Mouse (Mus musculus) cerebellum, adult (tissue): ENCODE data around the gene Fam90a1b.
A peak's percentile ranks its signal among the peaks of the same experiment; 100 is the strongest.
"Not testable (repeated sequence)": the region's sequence is repeated elsewhere in the genome, so short reads cannot be mapped to it uniquely, and the experiment has no call there.

Source experiments
- ATAC-seq: cut with Nextera tagmentation; 2 replicates; pipeline ENCODE4 v1.9.2; 2017; ENCODE audit warnings: mild to moderate bottlenecking, moderate library complexity, mixed read lengths; ENCODE audit not compliant: insufficient number of reproducible peaks, low FRiP score, low TSS enrichment

The Fam90a1b gene

GRCm38 (mm10) chrX:94366670-94367241, at the start of gene Fam90a1b, which contains the start of gene Apoo:
TSS of gene Fam90a1b (minus strand) at chrX:94366777.
TSS of gene Apoo (plus strand) at chrX:94367117.
- ATAC-seq, result peak; percentile 98

DNA sequence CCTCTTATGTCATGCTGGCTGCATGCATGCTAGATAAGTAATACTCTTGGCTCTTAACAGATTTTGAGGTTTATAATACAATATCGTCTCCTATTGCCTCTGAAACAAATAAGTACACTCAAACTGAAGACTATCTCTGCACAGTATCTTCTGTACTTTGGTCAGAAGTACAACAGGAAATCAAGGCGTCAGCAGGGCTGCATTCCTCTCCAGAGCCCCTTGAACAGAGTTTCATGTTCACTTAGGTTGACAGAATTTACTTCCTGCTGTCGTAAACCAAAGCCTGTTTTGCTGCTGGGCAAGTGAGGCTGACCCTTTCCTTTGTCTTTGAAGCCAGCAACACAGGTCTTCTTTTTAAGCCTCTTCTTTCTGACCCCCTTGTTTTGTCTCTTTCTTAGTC, 42.4 kb upstream of the Fam90a1b start:
- no peak for ATAC-seq

- ATAC-seq, result no peak
Observed at GRCm38 (mm10) chrX:94378734-94379133, 12.2 kb upstream of the Fam90a1b start.

GRCm38 (mm10) chrX:94367248-94367647, 671 bp upstream of the Fam90a1b start:
- ATAC-seq, result peak; percentile 46; the same call in 1 of the 2 replicates

- ATAC-seq, result no peak
Observed at GRCm38 (mm10) chrX:94366029-94366428, 548 bp downstream of the Fam90a1b start.

DNA sequence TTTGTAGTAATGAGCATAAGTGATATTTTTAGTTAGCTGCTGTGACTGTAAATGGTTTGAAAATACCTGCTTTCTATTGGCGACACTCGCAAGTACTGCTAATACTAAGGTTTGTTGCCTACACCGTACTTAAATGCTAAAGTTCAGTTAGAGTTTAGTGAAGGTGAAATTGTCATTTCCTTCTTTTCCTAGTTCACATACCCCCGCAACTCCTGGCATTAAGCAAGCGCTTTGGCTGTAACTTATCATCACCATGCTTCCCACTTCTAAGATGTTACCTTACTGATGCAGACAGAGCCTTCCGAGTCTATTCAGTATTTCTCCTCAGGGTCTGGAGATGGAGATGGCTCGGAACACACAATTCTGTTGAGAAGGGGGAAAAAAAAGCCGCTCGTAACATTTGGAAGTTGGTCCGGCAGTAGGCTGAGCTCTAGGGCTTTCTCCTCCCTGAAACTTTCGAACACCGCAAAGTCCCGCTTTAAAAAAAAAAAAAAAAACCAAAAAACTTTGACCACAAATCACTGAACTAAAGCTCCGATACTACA, 1.1 kb downstream of the Fam90a1b start:
- ATAC-seq, result no peak

DNA sequence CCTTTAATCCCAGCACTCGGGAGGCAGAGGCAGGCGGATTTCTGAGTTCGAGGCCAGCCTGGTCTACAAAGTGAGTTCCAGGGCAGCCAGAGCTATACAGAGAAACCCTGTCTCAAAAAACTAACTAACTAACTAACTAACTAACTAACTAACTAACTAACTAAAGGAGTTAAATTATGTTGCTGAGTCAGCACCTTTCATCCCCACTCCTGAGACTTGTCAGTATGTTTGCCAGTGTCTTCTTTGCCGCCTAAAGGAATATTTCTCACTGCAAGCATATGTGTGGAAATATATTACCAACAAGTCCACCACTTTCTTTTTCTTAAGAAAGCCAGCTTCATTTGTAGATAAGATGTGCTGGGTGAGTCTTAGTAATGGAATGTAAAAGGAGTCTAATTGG, 22.9 kb downstream of the Fam90a1b start:
- not testable (repeated sequence) for ATAC-seq

GRCm38 (mm10) chrX:94321036-94321902, 45.3 kb downstream of the Fam90a1b start:
- ATAC-seq, result no peak
